Mouse (Mus musculus) C2C12 (cell line): ENCODE results near the gene Mbnl2. TPM values are rescaled to one million over a fixed set of nuclear protein-coding genes. Genes with fewer than 3 reads are reported as not detected.
A peak's percentile ranks its signal among the peaks of the same experiment; 100 is the strongest.

ENCODE experiments used
- H3K27me3 ChIP-seq: one replicate; pipeline ENCODE4 v1.6.1; 2011; ENCODE audit not compliant: control insufficient read depth, insufficient read depth, insufficient read length
- H3K36me3 ChIP-seq: one replicate; pipeline ENCODE4 v1.6.1; 2011; ENCODE audit not compliant: control insufficient read depth, insufficient read depth
- H3K4me3 ChIP-seq: one replicate; pipeline ENCODE4 v1.5.1; 2011; ENCODE audit warnings: mild to moderate bottlenecking, control low read depth; ENCODE audit not compliant: poor library complexity, insufficient read depth, severe bottlenecking
- H3K79me2 ChIP-seq: one replicate; pipeline ENCODE4 v1.6.1; 2011; ENCODE audit not compliant: control insufficient read depth, insufficient read depth
- H3K79me3 ChIP-seq: one replicate; pipeline ENCODE4 v1.6.1; 2011; ENCODE audit warnings: low read depth, control low read depth
- H3ac ChIP-seq: one replicate; pipeline ENCODE3; 2011; ENCODE audit warnings: low read depth; ENCODE audit not compliant: control insufficient read depth, insufficient read length
- CEBPB ChIP-seq: IDR thresholded peaks from one replicate; pipeline ENCODE4 v1.6.1; 2011; ENCODE audit warnings: low read depth, mild to moderate bottlenecking, control low read depth, moderate library complexity
- CTCF ChIP-seq: IDR thresholded peaks from one replicate; pipeline ENCODE4 v1.5.1; 2011; ENCODE audit not compliant: control insufficient read depth, insufficient read depth, insufficient read length
- FOSL1 ChIP-seq: IDR thresholded peaks from one replicate; pipeline ENCODE4 v1.8.0; 2011; ENCODE audit warnings: mild to moderate bottlenecking, low read length; ENCODE audit not compliant: poor library complexity, insufficient read depth, severe bottlenecking
- MAX ChIP-seq: IDR thresholded peaks from one replicate; pipeline ENCODE4 v1.6.1; 2011; ENCODE audit warnings: mild to moderate bottlenecking, control low read depth
- MYOD1 ChIP-seq: IDR thresholded peaks from one replicate; pipeline ENCODE4 v1.6.1; 2011; ENCODE audit warnings: low read depth; ENCODE audit not compliant: control insufficient read depth, insufficient read length
- MYOG ChIP-seq: IDR thresholded peaks from one replicate; pipeline ENCODE4 v1.6.1; 2011; ENCODE audit not compliant: control insufficient read depth, insufficient read length; ENCODE audit errors: extremely low read depth
- USF1 ChIP-seq: IDR thresholded peaks from one replicate; pipeline ENCODE4 v1.6.1; 2011; ENCODE audit warnings: low read depth, mild to moderate bottlenecking, control low read depth, moderate library complexity
- polyA plus RNA-seq: library from polyadenylated mRNA; unstranded; fragments of >200 nt; fragmentation: generic; extraction: Trizol; gene quantifications from one replicate; pipeline ENCODE4 v1.2.1, GENCODE M21; 2012; ENCODE audit warnings: missing spikeins

Mbnl2 gene
- polyA plus RNA-seq, 1 experiment: 42.1 TPM

- H3ac ChIP-seq: no peak overlapping the region
- H3K79me2 ChIP-seq: peaks cover 100% of the 10 kb centered on the region
- TF ChIP-seq FOSL1 (no peak), MYOG (no peak), MYOD1 (no peak), USF1 (no peak), MAX (no peak), CEBPB (no peak), CTCF (no peak)
- no peaks in the 10 kb centered on the region for H3K27me3 ChIP-seq
- peaks cover 21% of the 10 kb centered on the region for H3K36me3 ChIP-seq
- H3K79me3 ChIP-seq: peaks cover 94% of the 10 kb centered on the region
- no peak overlapping the region for H3K4me3 ChIP-seq
Observed at GRCm38 (mm10) chr14:120370044-120370443, 94.6 kb downstream of the Mbnl2 start.

- TF ChIP-seq USF1 (no peak), FOSL1 (no peak), CTCF (no peak), MAX (no peak), CEBPB (no peak), MYOD1 (no peak), MYOG (no peak)
- peaks cover 94% of the 10 kb centered on the region for H3K79me3 ChIP-seq
- H3K4me3 ChIP-seq: no peak overlapping the region
- H3K27me3 ChIP-seq: no peaks in the 10 kb centered on the region
- peaks cover 21% of the 10 kb centered on the region for H3K36me3 ChIP-seq
- peaks cover 100% of the 10 kb centered on the region for H3K79me2 ChIP-seq
- H3ac ChIP-seq: no peak overlapping the region
Observed at GRCm38 (mm10) chr14:120370631-120371030, 95.2 kb downstream of the Mbnl2 start.

- no peak for TF ChIP-seq CTCF
- no peak for TF ChIP-seq USF1
- Histone ChIP-seq H3K79me2 (peaks cover 100% of the 10 kb centered on the region), H3ac (no peak overlapping the region), H3K4me3 (no peak overlapping the region), H3K79me3 (peaks cover 94% of the 10 kb centered on the region), H3K36me3 (peaks cover 25% of the 10 kb centered on the region), H3K27me3 (no peaks in the 10 kb centered on the region)
Observed at GRCm38 (mm10) chr14:120371174-120371573, 95.7 kb downstream of the Mbnl2 start.

GRCm38 (mm10) chr14:120373026-120374024, 97.9 kb downstream of the Mbnl2 start:
- peak; percentile 8 for TF ChIP-seq FOSL1
- TF ChIP-seq CTCF: no peak
- no peak overlapping the region for H3ac ChIP-seq

GRCm38 (mm10) chr14:120374786-120375185, 99.3 kb downstream of the Mbnl2 start:
- H3ac ChIP-seq: no peak overlapping the region
- H3K36me3 ChIP-seq: peaks cover 42% of the 10 kb centered on the region
- no peak overlapping the region for H3K4me3 ChIP-seq
- no peaks in the 10 kb centered on the region for H3K27me3 ChIP-seq
- H3K79me2 ChIP-seq: peaks cover 100% of the 10 kb centered on the region
- TF ChIP-seq MYOG (no peak), CTCF (no peak), CEBPB (no peak), USF1 (no peak), MAX (no peak), MYOD1 (no peak), FOSL1 (no peak)
- peaks cover 92% of the 10 kb centered on the region for H3K79me3 ChIP-seq

More at GRCm38 (mm10) chr14:120373026-120374024, 97.9 kb downstream of the Mbnl2 start:
- Histone ChIP-seq H3K79me2 (peaks cover 100% of the 10 kb centered on the region), H3K27me3 (no peaks in the 10 kb centered on the region), H3K36me3 (peaks cover 27% of the 10 kb centered on the region), H3K79me3 (peaks cover 93% of the 10 kb centered on the region), H3K4me3 (no peak overlapping the region)

GRCm38 (mm10) chr14:120377192-120377591, 101.7 kb downstream of the Mbnl2 start:
- Histone ChIP-seq H3K36me3 (peaks cover 65% of the 10 kb centered on the region), H3K4me3 (no peak overlapping the region), H3ac (no peak overlapping the region), H3K27me3 (no peaks in the 10 kb centered on the region), H3K79me3 (peaks cover 83% of the 10 kb centered on the region), H3K79me2 (peaks cover 100% of the 10 kb centered on the region)
- TF ChIP-seq MYOD1: no peak
